Mouse (Mus musculus) fat pad, adult 2 months (tissue): ENCODE data around the gene 4930562C15Rik.

ENCODE experiments used
- DNase-seq: peaks from one replicate; pipeline ENCODE4 v3.0.0-alpha.2; 2011; ENCODE audit warnings: low read depth, low spot score; ENCODE audit errors: extremely low read depth

Gene 4930562C15Rik

DNA sequence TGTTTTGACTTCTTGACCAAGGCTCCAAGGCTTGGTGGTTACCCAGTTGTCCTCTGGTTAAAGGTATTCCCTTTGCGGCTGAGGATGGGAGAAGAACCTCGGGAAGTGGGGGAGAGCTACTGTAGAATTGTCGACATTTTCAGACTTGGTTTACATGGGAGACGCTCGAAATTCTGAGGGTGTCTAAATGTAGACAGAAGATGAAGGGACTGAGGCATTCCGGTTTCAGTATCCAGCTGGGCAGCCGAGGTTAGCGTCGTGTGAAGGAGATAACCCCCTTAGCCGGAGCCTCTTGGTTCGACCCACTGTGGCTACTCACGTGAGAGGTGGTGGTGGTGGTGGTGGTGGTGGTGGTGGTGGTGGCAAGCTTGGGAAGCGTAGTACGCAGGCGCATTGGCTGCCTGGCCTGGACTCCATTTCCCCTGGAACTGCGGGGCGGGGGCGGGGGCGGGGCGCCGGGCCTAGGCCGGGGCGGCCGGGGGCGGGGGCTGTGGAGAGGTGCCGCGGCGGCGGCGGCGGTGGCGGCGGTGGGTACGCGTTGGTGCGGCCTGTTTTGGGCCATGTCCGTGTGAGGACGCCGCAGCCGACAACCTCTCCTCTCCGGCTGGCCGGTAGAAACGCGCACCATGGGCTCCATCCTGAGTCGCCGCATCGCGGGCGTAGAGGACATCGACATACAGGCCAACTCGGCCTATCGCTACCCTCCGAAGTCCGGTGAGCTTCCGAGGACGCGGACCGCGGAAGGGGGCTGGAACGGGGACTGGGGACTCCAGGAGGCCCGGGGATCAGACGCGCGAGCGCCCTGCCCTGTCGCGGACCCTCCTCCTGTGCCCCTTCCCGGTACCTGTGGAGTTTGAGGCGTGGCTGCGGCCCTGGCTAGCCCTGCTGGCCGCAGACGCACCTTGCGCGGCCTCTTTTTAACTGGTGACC is 50.8 kb downstream of the 4930562C15Rik start, which contains the start of gene Mgrn1:
Gene Mgrn1 (plus strand): TSS at position 490 of the 930 bp plus-strand sequence.
- no peak for DNase-seq

- no peak for DNase-seq
Observed at GRCm38 (mm10) chr16:4886690-4887020, 51.4 kb downstream of the 4930562C15Rik start.

- no peak for DNase-seq
Observed at GRCm38 (mm10) chr16:4890201-4890709, 55.0 kb downstream of the 4930562C15Rik start.

GRCm38 (mm10) chr16:4892171-4892570 is 57.0 kb downstream of the 4930562C15Rik start:
- no peak for DNase-seq

- no peak for DNase-seq
Observed at GRCm38 (mm10) chr16:4894201-4894908, 59.1 kb downstream of the 4930562C15Rik start.

- no peak for DNase-seq
Observed at GRCm38 (mm10) chr16:4896249-4897027, 61.2 kb downstream of the 4930562C15Rik start.

GRCm38 (mm10) chr16:4897146-4897730 is 62.0 kb downstream of the 4930562C15Rik start:
- no peak for DNase-seq

DNA sequence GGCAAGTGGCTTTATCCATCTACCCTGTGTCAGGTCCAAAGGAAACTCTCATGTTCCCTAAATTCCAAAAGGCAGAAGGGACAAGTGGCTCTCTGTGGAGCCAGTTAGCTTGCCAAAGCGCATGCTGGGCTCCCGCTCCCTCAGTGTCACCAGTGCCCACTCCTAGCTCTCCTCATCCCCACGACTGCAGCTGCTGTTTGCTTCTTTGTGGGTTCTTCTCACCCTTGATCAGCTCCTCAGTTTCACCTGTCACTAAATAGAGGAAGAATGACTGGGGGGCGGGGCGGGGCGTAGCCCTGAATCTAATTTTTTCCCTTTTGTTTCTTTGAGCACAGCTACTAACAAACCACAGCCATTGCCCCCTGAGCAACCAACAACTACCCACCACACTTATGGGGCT is 63.7 kb downstream of the 4930562C15Rik start:
- DNase-seq: no peak

DNA sequence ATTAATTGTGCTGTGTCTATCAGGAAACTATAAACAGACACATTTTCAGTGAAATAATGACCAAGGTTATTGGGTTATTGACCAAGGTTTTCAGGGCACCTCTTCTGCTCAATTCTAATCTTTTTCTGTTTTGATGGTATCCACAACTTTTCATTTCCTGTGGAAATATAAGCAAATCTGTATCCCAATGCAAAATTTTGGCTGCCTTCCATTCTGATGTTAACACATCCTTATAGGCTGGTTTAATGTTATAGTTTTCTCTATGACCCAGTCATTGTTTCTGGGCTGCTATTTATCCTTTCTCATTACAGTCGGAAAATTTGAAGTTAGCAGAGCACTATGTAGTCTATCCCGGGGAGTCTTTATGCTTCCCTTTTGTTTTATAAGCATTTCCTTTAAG is 64.5 kb downstream of the 4930562C15Rik start:
- no peak for DNase-seq

DNA sequence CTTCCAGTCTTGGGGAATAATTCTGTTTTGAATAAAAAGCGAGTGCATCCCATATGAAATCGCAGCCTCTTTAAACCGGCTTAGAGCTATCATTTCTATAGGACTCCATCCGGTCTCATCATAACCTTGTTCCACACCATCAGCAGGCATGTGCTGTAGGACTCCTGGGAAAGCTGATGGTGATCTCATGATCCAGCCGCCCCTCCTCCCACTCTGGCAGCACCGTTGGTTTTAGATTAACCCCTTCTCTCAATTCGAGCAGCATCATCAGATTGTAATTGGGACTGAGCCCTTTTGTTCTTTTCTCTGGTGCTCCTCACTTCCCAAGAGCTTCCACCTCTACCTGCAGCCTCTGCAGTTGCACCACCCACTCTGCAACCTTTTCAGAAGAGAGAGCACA is 66.0 kb downstream of the 4930562C15Rik start:
- no peak for DNase-seq

GRCm38 (mm10) chr16:4902390-4902789 is 67.2 kb downstream of the 4930562C15Rik start:
- DNase-seq: no peak

GRCm38 (mm10) chr16:4903491-4904102 is 68.4 kb downstream of the 4930562C15Rik start:
- no peak for DNase-seq

GRCm38 (mm10) chr16:4904878-4905277 is 69.7 kb downstream of the 4930562C15Rik start:
- DNase-seq: no peak

GRCm38 (mm10) chr16:4905591-4905990 is 70.4 kb downstream of the 4930562C15Rik start:
- DNase-seq: no peak

DNA sequence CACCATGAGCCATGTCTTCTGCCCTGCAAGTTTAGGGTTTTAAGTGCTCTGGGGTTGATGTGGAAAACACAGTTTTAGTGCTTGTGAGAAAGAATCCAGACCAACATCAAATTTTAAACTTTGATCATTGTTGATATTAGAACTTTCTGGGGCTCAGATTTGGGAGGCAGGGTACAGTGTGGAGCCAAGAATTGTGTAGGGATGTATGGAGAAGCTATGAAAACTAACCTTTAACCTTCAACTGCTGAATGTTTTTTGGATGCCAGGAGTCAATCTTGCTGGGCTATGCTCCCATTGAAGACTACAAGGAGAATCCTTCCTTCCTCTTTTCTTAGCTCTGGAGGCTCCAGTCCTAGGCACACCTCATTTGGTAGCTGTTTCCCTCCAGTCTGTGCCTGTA is 71.3 kb downstream of the 4930562C15Rik start:
- no peak for DNase-seq

- DNase-seq: no peak
Observed at GRCm38 (mm10) chr16:4907386-4907785, 72.2 kb downstream of the 4930562C15Rik start.

DNA sequence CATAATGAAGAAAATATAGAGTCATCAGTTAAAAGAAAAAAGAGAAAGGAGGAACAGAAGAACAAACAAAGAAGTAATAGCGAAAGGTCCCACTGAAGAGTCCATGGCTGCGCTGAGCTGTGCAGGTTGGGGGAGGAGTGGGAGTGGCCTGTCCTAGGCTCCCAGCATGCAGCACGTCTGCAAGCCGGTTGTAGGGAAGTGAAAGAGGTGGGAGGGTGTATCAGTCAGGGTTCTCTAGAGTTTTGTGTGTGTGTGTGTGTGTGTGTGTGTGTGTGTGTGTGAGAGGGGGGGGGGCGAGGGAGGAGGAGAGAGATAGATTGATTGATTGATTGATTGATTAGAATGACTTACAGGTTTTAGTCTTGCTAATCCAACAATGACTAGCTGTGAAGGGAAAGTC is 72.8 kb downstream of the 4930562C15Rik start:
- no peak for DNase-seq

- no peak for DNase-seq
Observed at GRCm38 (mm10) chr16:4909745-4910144, 74.5 kb downstream of the 4930562C15Rik start.

GRCm38 (mm10) chr16:4910758-4911157 is 75.5 kb downstream of the 4930562C15Rik start:
- DNase-seq: no peak

- no peak for DNase-seq
Observed at GRCm38 (mm10) chr16:4912074-4912648, 76.9 kb downstream of the 4930562C15Rik start.
